Mouse (Mus musculus) urinary bladder, postnatal 36 days (tissue): Measurements from ENCODE around the gene Chd6.

Experiments
- DNase-seq, 2 experiments: peaks; one replicate each; pipeline ENCODE4 v3.0.0; 2022; ENCODE audit warnings: low spot score in 2 of 2, mixed read lengths in 1 of 2

Gene Chd6

DNA sequence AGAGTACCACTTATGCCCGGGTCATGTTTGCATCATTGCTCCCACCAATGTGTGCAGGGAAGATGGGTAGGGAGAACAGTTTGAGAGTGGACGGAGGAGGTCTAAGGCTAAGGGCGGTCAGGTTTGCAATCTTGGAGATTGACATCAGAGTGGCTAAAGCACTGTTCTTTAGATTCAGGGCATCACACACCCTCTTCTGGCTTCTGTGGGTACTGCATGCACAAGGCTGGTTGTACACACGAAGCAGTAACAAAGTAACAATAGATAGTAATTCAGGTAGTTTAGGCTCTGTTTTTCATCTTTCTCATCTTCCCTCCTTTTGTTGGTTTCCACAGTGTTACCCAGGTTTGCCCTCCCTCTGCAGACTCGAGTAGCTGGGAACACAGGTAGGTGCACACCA is 177.5 kb downstream of the Chd6 start:
- no peak for DNase-seq

- no peak for DNase-seq
Observed at GRCm38 (mm10) chr2:160925203-160925602, 183.7 kb downstream of the Chd6 start.

DNA sequence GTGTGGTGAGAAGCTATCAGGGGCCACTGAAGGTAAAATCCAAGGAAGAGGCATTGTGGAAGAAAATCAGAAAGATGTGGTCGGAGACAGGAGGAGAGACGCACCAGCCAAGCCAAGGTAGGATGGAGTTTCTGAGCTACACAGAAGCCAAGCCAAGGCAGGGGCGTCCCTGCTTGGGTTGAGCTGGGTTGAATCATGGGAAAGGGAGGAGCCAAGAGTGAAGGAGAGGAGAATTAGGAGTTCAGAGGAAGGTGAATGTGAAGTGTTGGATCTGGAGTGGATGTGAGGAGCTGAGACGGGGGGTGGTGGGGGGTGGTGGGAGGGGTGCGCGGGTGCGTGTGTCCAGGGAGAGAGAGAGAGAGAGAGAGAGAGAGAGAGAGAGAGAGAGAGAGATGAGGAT is 187.6 kb downstream of the Chd6 start:
- DNase-seq, result no peak

DNA sequence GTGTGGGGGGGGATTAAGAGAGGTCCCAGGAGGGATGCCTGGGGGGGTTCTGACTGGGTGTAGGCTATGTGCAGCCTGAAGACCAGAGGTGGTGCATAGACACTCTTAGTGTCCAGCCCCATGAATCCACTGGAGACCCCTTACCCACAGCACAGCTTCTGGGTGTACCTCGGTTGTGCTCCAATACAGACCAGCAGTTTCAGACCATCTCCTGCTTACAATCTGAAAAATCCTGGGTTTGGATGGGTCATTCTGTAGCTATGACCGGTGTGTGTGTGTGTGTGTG is 190.0 kb downstream of the Chd6 start:
- DNase-seq, result no peak

- DNase-seq, result no peak
Observed at GRCm38 (mm10) chr2:160918154-160918929, 190.5 kb downstream of the Chd6 start.

DNA sequence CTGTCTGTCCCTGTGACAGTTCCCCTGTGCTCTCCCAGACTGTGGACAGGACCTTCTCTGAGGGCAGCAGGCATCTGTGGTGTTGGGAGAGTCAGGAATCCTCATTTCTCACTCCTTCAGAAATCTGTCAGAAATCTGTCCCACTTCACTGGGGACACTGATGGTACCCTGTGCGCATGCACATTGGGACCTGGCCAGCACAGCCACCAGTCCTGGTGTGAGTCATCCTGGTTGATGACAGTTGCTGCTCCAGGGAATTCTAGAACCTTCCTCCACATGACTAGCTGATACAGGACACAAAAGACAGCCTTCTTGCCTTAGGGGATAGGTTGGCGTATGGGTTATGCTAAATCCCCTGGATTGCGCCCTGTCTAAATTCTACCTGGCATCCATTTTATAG is 191.6 kb downstream of the Chd6 start:
- no peak for DNase-seq

DNA sequence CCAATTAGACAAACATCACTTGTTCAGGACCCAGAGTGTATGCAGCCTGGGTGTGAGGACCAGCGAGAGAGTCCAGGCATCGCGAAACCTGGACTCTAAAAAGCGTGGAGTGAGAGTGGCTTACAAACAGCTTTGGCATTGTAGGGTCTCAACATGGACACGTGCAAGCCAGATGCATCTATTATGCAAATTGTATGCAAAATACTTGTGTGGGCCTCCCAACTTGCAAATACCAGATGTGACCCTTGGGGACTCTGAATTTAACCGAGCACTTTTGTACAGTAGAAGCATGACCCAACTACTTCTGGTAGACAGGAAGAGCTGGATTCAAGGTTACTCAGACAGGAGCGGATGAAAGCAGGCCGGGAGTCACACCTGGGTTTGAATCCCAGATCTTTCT is 192.2 kb downstream of the Chd6 start:
- no peak for DNase-seq

- DNase-seq, result no peak
Observed at GRCm38 (mm10) chr2:160915821-160916610, 192.9 kb downstream of the Chd6 start.

DNA sequence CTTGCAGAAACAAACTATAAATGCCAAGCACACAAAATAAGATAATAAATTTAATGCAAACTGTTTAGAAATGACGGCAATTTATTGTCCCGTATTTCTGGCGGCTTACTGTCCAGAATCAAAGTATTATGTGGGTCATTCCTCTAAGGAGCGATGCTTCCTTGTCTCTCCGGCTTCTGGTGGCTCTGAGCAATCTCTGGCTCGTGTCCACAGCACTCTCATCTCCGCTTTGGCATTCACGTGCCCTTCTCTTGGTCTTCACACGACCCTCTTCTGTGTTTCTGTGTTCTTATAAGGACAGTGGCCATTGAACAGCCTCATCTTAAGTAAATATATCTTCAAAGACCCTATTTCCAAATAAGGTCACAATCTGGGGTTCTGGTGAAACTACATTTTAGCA is 194.2 kb downstream of the Chd6 start:
- no peak for DNase-seq

- no peak for DNase-seq
Observed at GRCm38 (mm10) chr2:160912231-160912671, 196.6 kb downstream of the Chd6 start, which contains the start of gene Emilin3. TSS of gene Emilin3 (minus strand) at chr2:160912328.

DNA sequence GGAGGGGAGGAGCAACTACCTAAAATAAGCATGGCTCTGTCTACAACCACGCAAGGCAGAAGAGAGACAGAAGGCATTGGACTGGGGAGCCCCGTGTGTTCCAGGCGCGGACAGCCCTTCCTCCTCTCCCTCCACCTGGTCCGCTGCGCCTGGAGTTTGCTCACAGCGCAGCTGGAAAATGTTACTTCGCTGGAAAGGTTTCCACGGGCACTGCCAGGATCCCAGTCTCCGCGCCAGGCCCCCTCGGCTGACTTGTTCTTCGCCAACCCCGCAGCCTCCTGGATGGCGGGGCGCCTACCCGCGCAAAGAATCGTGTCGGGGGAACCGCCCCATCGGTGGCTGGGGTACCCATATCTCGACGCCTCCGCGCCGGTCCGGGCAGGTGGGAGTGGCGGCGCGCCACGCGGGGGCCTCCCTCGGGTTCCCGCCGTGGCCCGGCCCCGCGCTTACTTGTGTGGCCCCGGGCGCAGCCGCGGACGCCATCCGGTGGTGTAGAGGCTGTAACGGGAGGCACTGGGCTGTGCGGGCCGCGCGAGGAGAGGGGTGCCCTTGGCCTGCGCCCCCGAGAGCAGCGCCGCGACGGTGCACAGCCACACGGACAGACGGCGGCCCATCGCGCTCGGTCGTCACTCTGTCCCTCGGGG is 197.2 kb downstream of the Chd6 start:
- DNase-seq, result no peak

GRCm38 (mm10) chr2:160910633-160911032 is 198.2 kb downstream of the Chd6 start:
- DNase-seq, result no peak

GRCm38 (mm10) chr2:160908607-160909006 is 200.3 kb downstream of the Chd6 start:
- DNase-seq, result no peak

GRCm38 (mm10) chr2:160906101-160906500 is 202.8 kb downstream of the Chd6 start:
- DNase-seq, result no peak

GRCm38 (mm10) chr2:160905301-160905700 is 203.6 kb downstream of the Chd6 start:
- no peak for DNase-seq

DNA sequence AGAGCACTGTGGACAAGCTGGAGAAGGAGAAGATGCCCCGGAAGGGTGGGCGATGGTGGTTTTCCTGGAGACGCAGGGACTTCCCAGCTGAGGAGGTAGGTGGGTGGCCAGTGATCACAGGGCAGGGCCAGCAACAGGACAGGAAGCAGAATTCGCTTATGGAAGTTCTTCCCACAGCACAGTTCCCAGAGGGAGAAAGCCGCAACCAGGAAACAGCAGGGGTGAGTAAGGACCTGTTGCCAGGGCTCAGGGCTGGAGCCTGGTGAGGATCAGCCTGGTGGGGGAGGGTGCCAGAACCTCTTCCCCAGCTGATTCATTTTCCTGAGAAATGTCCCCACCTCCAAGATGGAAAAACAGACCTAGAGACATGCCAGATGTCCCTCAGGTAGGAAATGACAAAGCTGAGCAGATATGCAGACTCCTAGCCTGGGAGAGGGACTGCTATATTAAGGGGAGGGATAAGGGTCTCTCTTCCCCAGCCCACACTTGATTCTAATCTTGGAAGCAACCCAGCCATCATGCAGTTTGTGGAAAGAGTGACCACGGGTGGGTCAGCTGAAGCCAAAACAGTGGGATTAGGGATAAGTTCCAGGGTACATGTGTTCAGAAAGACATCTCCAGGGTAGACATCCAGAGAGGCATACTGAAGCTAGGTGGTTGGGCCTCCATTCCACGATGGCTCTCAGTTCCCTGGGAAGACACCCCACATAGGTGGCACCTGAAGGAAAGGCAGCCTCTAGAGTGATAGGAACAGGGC is 207.0 kb downstream of the Chd6 start:
- DNase-seq, result no peak
